ENCODE assay signal across 8 mouse cellular contexts in genomic region chr10:109011226-109012165, GRCm38 (mm10). TPM values are rescaled to one million over a fixed set of nuclear protein-coding genes. Genes with fewer than 3 reads are reported as not detected.
DNase-seq lines count a peak whose midpoint lies in the region; ATAC-seq lines count a peak whose summit lies in the region.

No protein-coding gene starts in this region.

- H3K9ac ChIP-seq in heart, embryonic 11.5 days (ENCODE audit: low read depth, low read length), result no peak overlapping the region
- H3K9ac ChIP-seq in liver, embryonic 16.5 days (ENCODE audit: low read depth, low read length), result no peak overlapping the region

- no peaks in the 10 kb centered on the region for H3K36me3 ChIP-seq in heart, embryonic 11.5 days (ENCODE audit: control insufficient read depth, insufficient read depth, low read length)
- no peaks in the 10 kb centered on the region for H3K36me3 ChIP-seq in liver, embryonic 16.5 days (ENCODE audit: control insufficient read depth, insufficient read depth)

- WGBS in heart, embryonic 11.5 days (ENCODE audit: insufficient replicate concordance), result under 1% methylated on average over 28 of the region's 29 CpGs
- 2% methylated on average over 29 of the region's 29 CpGs for WGBS in liver, embryonic 16.5 days (ENCODE audit: insufficient replicate concordance)

- H3K27me3 ChIP-seq in heart, embryonic 11.5 days (ENCODE audit: control insufficient read depth, insufficient read depth, low read length), result peaks cover 6% of the 10 kb centered on the region
- H3K27me3 ChIP-seq in liver, embryonic 16.5 days (ENCODE audit: control insufficient read depth, insufficient read depth, low read depth, low read length), result peaks cover 14% of the 10 kb centered on the region

- H3K4me3 ChIP-seq in heart, embryonic 11.5 days (ENCODE audit: low read depth, low read length), result peak overlapping the region; percentile 46
- H3K4me3 ChIP-seq in liver, embryonic 16.5 days (ENCODE audit: low read depth, low read length), result no peak overlapping the region

- H3K27ac ChIP-seq in heart, embryonic 11.5 days (ENCODE audit: low read depth, low read length), result no peak overlapping the region
- H3K27ac ChIP-seq in liver, embryonic 16.5 days (ENCODE audit: low read length), result no peak overlapping the region

- ATAC-seq in heart, embryonic 11.5 days (replicated peaks; ENCODE audit: insufficient number of reproducible peaks, low FRiP score, low TSS enrichment), result peak; percentile 56; the same call in 1 of the 2 replicates
- ATAC-seq in liver, embryonic 16.5 days (ENCODE audit: low read depth), result no peak
- ATAC-seq in CD4-positive, CD25-positive, alpha-beta regulatory T cell, adult 4 months, result no peak

- no peaks in the 10 kb centered on the region for H3K9me3 ChIP-seq in heart, embryonic 11.5 days (replicated peaks; ENCODE audit: control insufficient read depth, low read length)
- H3K9me3 ChIP-seq in liver, embryonic 16.5 days (replicated peaks; ENCODE audit: control insufficient read depth, low read length), result no peaks in the 10 kb centered on the region

- peak; percentile 5 for DNase-seq in ovary, postnatal 14 days (ENCODE audit: low spot score)
- DNase-seq in ovary, postnatal 10 days (ENCODE audit: low spot score), result no peak
- DNase-seq in embryo, embryonic 10 days (ENCODE audit: low spot score), result peak; percentile 67
- peak; percentile 40 to 49 for DNase-seq in kidney, postnatal 4 days
- DNase-seq in right cerebral cortex, postnatal 25 days, result peak; percentile 65

- H3K4me2 ChIP-seq in heart, embryonic 11.5 days, result peak overlapping the region; percentile 90
- peak overlapping the region; percentile 17 for H3K4me2 ChIP-seq in liver, embryonic 16.5 days (ENCODE audit: low read depth, low read length)

- no peaks in the 10 kb centered on the region for H3K4me1 ChIP-seq in heart, embryonic 11.5 days (ENCODE audit: control insufficient read depth, insufficient read depth, low read length)
- H3K4me1 ChIP-seq in liver, embryonic 16.5 days (ENCODE audit: control insufficient read depth, low read depth, low read length), result no peaks in the 10 kb centered on the region

RNA-seq across cellular contexts. Expression of gene Syt1, which starts 0.7 kb away (rescaled TPM):
- polyA plus RNA-seq in heart, embryonic 11.5 days (2014; fragmentation: Nextera tagmentation; extraction: Ambion mirVana), result 1.5 and 2.1 TPM in 2 replicates
- polyA plus RNA-seq in liver, embryonic 16.5 days (2015; fragmentation: Nextera tagmentation; extraction: Ambion mirVana), result 0.22 TPM in 1 of 2 replicates, not detected in the other
- not detected for polyA plus RNA-seq in CD4-positive, CD25-positive, alpha-beta regulatory T cell, adult 4 months (2017; shearing (Covaris generic))
